Mouse (Mus musculus) Patski (cell line): ENCODE measurements around the gene Lrriq4. TPM values are rescaled to one million over a fixed set of nuclear protein-coding genes. Genes with fewer than 3 reads are reported as not detected.
"Not testable (repeated sequence)": the region's sequence is repeated elsewhere in the genome, so short reads cannot be mapped to it uniquely, and the experiment has no call there.

Source experiments
- ATAC-seq: fragments of 100-300 bp; one replicate; pipeline ENCODE4 v1.8.0; 2021
- CTCF ChIA-PET: fragments of 350-600 bp; sonication (Branson Sonifier 250); formaldehyde crosslinking; loops from one replicate; lab custom pipeline; 2022; ENCODE audit warnings: inconsistent platforms; lab: Charles Lee
- POLR2A ChIA-PET: fragments of 350-600 bp; sonication (Branson Sonifier 250); formaldehyde crosslinking; loops from one replicate; lab custom pipeline; 2022; ENCODE audit warnings: antibody characterized with exemption, inconsistent platforms; lab: Charles Lee
- DNase-seq: peaks from one replicate; pipeline ENCODE4 v3.0.0-alpha.2; 2011; ENCODE audit warnings: low read depth, low spot score
- H3K27me3 ChIP-seq: fragments of 371-371 bp; one replicate; pipeline ENCODE4 v1.5.1; 2021
- CTCF ChIP-seq: fragments of 100-300 bp; IDR thresholded peaks from one replicate; pipeline ENCODE4 v1.5.1; 2021
- in situ Hi-C: fragments of 300-500 bp; cut with MboI; formaldehyde crosslinking; loops from 3 replicates; pipeline ENCODE4 v1.11.1; 2018; ENCODE audit warnings: low pct_unique_long_range_greater_than_20kb, mixed read lengths
- polyA plus RNA-seq: library from polyadenylated mRNA; unstranded; gene quantifications from one replicate; pipeline ENCODE4 v1.2.3, GENCODE M21; 2021

The Lrriq4 gene
- polyA plus RNA-seq, 1 experiment from 2014 or later, result not detected

DNA sequence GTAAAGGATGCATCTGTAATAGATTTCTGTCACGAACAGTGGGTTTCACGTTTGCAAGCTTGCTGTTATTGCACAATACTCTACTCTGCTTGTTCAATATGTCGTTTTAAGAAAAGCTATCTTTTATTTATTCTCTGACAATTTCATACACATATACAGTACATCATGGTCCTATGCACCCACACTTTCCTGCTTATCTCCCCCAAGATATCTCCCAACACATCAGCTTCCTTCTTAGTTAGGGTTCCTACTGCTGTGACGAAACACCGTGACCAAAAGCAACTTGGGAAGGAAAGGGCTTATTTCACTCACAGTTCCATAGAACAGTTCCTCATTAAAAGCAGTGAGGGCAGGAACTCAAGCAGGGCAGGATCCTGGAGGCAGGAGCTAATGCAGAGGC lies 11.6 kb downstream of the Lrriq4 start:
- in situ Hi-C loops, result no loop called here
- H3K27me3 ChIP-seq, result peaks cover 45% of the 10 kb centered on the region
- no peak for TF ChIP-seq CTCF
- ATAC-seq, result no peak
- DNase-seq, result no peak
- POLR2A ChIA-PET, result interaction anchor here (0.7 kb wide), 1 partner anchor 47 kb away, joined by 3 read pairs; no protein-coding TSS in a partner anchor
- CTCF ChIA-PET, result interaction anchor here (0.9 to 1.4 kb wide), 5 partner anchors 9 to 35 kb away, joined by 3 to 6 read pairs (median 3); no protein-coding TSS in a partner anchor

DNA sequence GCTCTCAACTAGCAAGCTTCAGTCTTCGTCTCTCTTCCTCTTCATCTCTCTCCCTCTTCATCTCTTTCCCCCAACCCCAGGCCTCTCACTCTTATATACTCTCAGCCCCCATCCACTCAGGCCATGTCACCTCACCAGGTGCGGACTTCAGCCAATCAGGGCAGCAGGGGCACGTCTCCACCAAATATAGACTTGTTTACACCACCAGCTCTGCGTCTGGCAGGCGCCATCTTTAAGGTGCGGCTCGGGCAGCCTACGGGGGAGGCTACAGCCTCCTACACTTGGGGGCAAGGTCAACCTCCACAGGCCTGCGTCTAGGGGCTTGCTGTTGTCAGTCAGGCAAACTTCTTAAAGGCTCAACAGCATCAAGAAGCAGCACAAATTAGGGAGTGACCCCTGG lies 14.2 kb downstream of the Lrriq4 start:
- POLR2A ChIA-PET, result no interaction called here

DNA sequence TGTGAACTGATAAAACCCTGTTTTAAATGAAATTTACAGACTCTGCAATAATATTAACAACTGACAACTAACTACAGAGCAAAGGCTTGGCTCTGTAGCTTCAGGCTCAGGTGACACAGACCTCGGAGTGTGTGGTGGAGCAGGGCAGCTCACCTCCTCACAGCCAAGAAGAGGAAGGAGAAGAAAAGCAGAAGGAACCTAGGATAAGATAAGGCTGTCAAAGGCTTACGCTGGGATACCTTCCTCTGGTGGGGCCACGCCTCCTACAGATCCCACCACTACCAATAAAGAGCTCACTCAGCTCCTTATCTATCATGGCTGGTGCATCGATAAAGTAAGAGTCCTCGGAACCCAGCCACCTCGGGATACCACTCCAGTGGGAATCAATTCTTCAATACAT lies 38.9 kb downstream of the Lrriq4 start:
- ATAC-seq (no peak), DNase-seq (no peak)
- CTCF ChIA-PET, result interaction anchor here (1.0 to 1.8 kb wide), 3 partner anchors 12 to 91 kb away, joined by 3 to 8 read pairs (median 3); no protein-coding TSS in a partner anchor
- H3K27me3 ChIP-seq, result no peaks in the 10 kb centered on the region
- TF ChIP-seq CTCF, result no peak
- in situ Hi-C loops, result no loop called here
- POLR2A ChIA-PET, result interaction anchor here (1.0 kb wide), 1 partner anchor 9 kb away, joined by 3 read pairs; no protein-coding TSS in a partner anchor

More for the DNA sequence above, 14.2 kb downstream of the Lrriq4 start:
- peaks cover 45% of the 10 kb centered on the region for H3K27me3 ChIP-seq
- DNase-seq, result no peak
- ATAC-seq, result no peak
- in situ Hi-C loops, result no loop called here
- CTCF ChIA-PET, result no interaction called here
- TF ChIP-seq CTCF, result no peak

DNA sequence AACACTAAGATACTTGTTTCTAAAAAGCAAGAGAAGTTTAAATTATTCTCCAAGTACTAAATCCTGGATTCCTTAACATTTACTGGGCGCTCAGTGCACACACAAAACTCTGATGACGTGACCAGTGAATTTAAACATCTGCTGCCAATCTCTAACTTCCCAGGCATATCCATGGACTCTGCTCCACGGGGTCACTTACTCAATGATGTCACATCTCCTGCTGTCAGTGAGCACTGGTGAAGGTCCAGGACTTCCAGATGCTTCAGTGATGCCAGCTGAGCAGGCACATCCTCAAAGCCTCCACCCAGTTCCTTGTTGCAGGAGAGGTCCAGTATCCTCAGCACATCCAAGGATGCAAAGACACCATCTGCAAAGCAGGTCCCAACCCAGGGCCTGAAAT lies 42.9 kb downstream of the Lrriq4 start:
- in situ Hi-C loops, result no loop called here
- CTCF ChIA-PET, result interaction anchor here (0.9 kb wide), 1 partner anchor 107 kb away, joined by 3 read pairs; no protein-coding TSS in a partner anchor
- no peak for TF ChIP-seq CTCF
- DNase-seq (no peak), ATAC-seq (no peak)
- POLR2A ChIA-PET, result no interaction called here
- H3K27me3 ChIP-seq, result no peaks in the 10 kb centered on the region

DNA sequence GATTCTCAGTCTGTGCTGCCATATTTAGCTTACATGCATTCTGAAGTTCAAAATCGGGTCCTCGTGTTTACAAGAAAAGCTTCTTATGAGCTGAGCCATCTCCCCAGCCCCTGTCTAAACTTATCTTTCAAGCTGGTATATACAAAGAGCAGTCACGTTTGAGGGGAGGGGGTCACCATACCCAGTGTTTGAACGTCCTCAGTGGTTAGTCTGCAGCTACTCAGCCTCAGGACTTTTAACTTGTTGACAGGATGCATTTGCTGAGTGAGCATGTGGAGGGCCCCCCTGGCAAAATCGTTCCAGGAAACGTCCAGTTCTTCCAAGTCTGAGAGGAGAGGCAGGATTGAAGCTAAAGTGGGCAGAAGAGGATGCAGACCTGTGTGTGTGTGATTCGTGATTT lies 46.7 kb downstream of the Lrriq4 start:
- DNase-seq, result no peak
- ChIA-PET POLR2A (interaction anchor here (0.5 to 0.7 kb wide), 2 partner anchors 39 to 177 kb away, joined by 3 to 5 read pairs; no protein-coding TSS in a partner anchor), CTCF (interaction anchor here (0.8 to 3.1 kb wide), 9 partner anchors 10 to 284 kb away, joined by 3 to 11 read pairs (median 3); no protein-coding TSS in a partner anchor)
- TF ChIP-seq CTCF, result no peak
- in situ Hi-C loops, result no loop called here
- no peaks in the 10 kb centered on the region for H3K27me3 ChIP-seq
- no peak for ATAC-seq

DNA sequence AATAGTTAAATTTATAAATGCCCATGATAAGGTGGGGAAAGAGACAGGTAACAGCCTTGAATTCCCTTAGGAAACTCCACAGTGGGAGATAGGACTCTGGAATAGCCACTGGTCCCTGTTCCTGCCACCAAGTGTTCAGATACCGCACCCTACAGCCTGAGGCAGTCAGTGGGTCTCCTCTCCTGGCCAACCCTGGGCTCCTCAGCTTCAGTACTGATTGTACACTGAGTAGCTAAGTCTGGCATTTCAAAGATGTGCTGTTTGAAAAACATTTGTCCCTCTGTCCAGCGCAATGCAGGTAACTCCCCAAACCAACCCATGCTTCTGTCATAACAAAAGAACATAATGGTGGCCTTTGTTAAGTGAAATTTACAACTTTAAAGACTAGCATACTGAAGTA lies 51.4 kb downstream of the Lrriq4 start:
- no peak for ATAC-seq
- POLR2A ChIA-PET, result interaction anchor here (1.3 kb wide), 1 partner anchor 97 kb away, joined by 3 read pairs; the partner anchor contains the start of gene Sec62
- DNase-seq, result no peak
- H3K27me3 ChIP-seq, result no peaks in the 10 kb centered on the region
- no peak for TF ChIP-seq CTCF
- CTCF ChIA-PET, result interaction anchor here (0.6 to 3.8 kb wide), 37 partner anchors 9 to 566 kb away, joined by 3 to 13 read pairs (median 4); partner anchors contain the start of genes Gpr160 and Sec62
- in situ Hi-C loops, result no loop called here

DNA sequence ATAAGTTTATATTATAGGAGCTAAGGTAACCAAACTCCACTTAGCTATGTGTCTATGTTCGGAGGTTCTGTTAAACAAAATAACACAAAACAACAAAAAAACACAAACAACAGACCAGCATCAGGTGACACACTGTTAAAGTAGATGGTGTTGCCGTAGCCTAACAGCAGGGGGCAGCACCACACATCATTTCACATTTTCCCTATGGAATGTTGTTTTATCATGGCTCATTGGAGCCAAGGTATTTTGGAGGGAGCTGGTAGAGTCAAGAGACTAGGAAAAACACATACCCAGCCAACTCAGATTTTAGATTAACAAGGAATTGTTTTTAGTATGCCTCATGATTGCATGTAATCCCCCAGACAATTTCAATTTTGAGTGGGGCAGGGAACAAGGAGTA lies 52.0 kb downstream of the Lrriq4 start:
- POLR2A ChIA-PET, result interaction anchor here (1.1 to 1.3 kb wide), 2 partner anchors 96 to 154 kb away, joined by 3 read pairs; partner anchors contain the start of gene Sec62
- in situ Hi-C loops, result no loop called here
- TF ChIP-seq CTCF, result peak; percentile 98
- no peaks in the 10 kb centered on the region for H3K27me3 ChIP-seq
- ATAC-seq (peak; percentile 88), DNase-seq (peak; percentile 85)
- CTCF ChIA-PET, result interaction anchor here (0.6 to 3.8 kb wide), 43 partner anchors 8 to 443 kb away, joined by 3 to 13 read pairs (median 4); partner anchors contain the start of genes Gpr160 and Sec62

DNA sequence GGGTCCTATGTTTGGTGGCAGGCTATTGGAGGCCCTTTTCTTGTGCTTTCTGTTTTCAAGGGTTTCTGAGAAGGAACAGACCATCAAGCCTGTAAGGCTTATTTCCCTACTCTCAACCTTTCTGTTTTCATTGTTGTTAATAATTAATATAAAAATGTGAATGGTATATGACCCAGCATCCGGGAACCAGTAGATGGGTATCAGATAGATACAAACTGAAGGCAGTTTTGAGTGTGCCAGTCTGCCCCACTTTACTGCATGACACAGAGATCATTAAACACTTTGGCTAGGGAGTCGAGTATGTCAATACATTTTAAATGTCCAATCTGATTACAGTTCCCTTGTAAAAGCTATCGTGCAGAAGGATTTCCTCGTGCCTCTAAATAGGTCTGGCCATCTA lies 53.6 kb downstream of the Lrriq4 start:
- no peak for ATAC-seq
- DNase-seq, result no peak
- in situ Hi-C loops, result no loop called here
- TF ChIP-seq CTCF, result no peak
- no peaks in the 10 kb centered on the region for H3K27me3 ChIP-seq
- POLR2A ChIA-PET, result interaction anchor here (0.6 kb wide), 1 partner anchor 17 kb away, joined by 4 read pairs; no protein-coding TSS in a partner anchor
- CTCF ChIA-PET, result no interaction called here

DNA sequence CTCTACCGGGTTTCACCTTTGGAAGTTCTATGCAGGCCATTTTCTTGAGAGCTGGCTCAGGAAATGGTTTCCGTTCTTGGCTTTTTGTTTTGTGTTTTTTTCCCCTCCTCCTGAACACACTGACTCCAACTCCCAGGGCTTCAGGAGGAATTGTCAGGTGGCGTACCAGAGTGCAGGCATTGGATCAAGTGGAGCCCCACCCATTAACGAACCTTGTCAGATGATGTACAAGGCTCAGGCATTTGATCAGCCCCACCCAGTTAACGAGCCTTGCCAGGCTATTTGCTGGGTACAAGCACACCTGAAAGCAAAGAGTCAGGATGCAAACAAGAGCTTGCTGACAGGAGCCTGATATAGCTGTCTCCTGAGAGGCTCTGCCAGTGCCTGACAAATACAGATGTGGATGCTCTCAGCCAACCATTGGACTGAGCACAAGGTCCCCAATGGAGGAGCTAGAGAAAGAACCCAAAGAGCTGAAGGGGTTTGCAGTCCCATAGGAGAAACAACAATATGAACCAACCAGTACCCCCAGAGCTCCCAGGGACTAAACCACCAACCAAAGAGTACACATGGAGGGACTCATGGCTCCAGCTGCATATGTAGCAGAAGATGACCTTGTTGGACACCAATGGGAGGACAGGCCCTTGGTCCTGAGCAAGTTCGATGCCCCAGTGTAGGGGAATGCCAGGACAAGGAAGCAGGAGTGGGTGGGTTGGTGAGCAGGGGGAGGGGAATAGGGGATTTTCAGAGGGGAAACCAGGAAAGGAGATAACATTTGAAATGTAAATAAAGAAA lies 55.6 kb downstream of the Lrriq4 start, which contains the start of gene Lrrc31:
TSS of gene Lrrc31 (minus strand) at position 133 of the 795 bp plus-strand sequence.
- in situ Hi-C loops, ATAC-seq, H3K27me3 ChIP-seq, DNase-seq: not testable (repeated sequence)
- ChIA-PET POLR2A (interaction anchor here (0.6 kb wide), 1 partner anchor 327 kb away, joined by 4 read pairs; no protein-coding TSS in a partner anchor), CTCF (interaction anchor here (0.7 to 1.0 kb wide), 2 partner anchors 18 to 255 kb away, joined by 3 read pairs; no protein-coding TSS in a partner anchor)

DNA sequence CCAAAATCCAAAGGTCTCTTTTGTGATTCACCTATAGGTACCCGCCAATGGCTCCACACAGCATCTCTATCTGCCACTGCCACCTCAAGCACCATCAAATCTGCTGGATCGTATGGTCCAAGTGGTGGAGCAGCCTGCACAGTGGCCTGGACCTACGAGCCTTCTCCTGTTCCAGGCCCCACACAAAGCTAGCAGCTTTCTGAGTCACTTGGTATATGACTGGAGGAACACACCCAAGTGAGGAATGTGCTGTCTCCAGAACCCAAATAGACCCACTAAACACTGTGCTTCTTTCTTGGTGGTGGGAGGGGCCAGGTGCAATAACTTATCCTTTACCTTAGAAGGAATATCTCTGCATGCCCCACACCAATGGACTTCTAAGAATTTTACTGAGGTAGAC lies 61.7 kb downstream of the Lrriq4 start:
- no peaks in the 10 kb centered on the region for H3K27me3 ChIP-seq
- POLR2A ChIA-PET, result no interaction called here
- ATAC-seq (no peak), DNase-seq (no peak)
- CTCF ChIA-PET, result interaction anchor here (0.8 to 1.7 kb wide), 8 partner anchors 8 to 269 kb away, joined by 3 to 7 read pairs (median 3); no protein-coding TSS in a partner anchor
- in situ Hi-C loops, result no loop called here
- TF ChIP-seq CTCF, result no peak
